Mouse (Mus musculus) cortical plate, adult 2 months (tissue): ENCODE measurements around the gene Timmdc1.

ENCODE experiments used
- CTCF ChIP-seq: fragments of 200-500 bp; IDR thresholded peaks from 2 replicates; pipeline ENCODE4 v1.5.1; 2011; ENCODE audit warnings: mild to moderate bottlenecking, control low read depth, low read length; ENCODE audit not compliant: insufficient read depth; ENCODE audit errors: extremely low read depth
- POLR2A ChIP-seq: fragments of 200-500 bp; IDR thresholded peaks from 2 replicates; pipeline ENCODE4 v1.6.1; 2011; ENCODE audit warnings: mild to moderate bottlenecking, low read length, control low read depth; ENCODE audit not compliant: insufficient read depth; ENCODE audit errors: extremely low read depth

DNA sequence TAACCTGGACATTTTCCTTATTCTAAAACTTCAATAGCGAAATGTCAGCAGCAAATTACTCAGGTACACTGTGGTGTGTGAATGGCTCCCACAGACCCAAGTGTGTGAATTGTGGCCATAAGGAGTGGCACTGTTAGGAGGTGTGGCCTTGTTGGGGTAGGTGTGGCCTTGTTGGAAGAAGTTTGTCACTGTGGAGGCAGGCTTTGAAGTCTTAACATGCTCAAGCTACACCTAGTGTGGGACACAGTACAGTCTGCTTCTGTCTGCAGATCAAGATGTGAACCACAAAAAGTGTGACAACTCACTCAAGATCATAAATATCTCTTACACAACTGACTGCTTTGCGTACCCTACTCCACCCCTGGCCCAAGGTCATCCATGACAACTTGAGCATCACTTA, 11.6 kb downstream of the Timmdc1 start:
- TF ChIP-seq CTCF (no peak), POLR2A (no peak)
